In the genomic region with DNA sequence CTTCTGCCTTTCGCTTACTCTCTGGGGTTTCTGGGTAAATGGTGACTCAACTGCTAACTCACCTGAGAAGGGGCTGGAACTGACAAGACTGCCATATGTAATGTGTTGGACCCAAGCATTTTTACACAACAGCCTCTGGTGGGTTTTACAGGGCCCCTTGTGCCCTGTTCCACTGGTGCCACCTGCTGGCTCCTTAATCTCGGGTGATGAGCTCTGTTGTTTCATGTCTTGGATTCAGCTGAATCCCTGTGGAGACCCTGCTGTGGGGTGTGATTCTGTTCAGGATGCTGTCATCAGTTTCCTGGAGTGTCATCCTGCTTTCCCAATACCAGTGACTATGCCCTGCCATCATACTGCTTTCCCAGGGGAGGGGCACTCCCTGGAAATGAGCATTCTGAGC, we compare ENCODE assay signal across 10 mouse cellular contexts. TPM values are rescaled to one million over a fixed set of nuclear protein-coding genes. Genes with fewer than 3 reads are reported as not detected.
DNase-seq lines count a peak whose midpoint lies in the region; ATAC-seq and TF ChIP-seq lines count a peak whose summit lies in the region.
"Had no signal": no experiment of that assay in that cellular context is flagged by ENCODE, and none has a peak within 500 bp of the region (broad histone marks: within the 10 kb centered on the region; RNA-seq: fewer than 3 reads in every experiment).

No protein-coding gene starts in this region.

- H3K4me3 ChIP-seq in ES-Bruce4 (ENCODE audit: low read depth, low read length), result no peak overlapping the region
- H3K4me3 ChIP-seq: limb, embryonic 15.5 days had no signal

- H3K9me3 ChIP-seq in ES-Bruce4 (replicated peaks; ENCODE audit: control insufficient read depth, insufficient read depth, low read length, poor library complexity, severe bottlenecking), result no peaks in the 10 kb centered on the region
- H3K9me3 ChIP-seq: limb, embryonic 15.5 days had no signal

- H3K27me3 ChIP-seq in ES-Bruce4 (ENCODE audit: control insufficient read depth, insufficient read depth, low read length, poor library complexity, severe bottlenecking), result no peaks in the 10 kb centered on the region
- H3K27me3 ChIP-seq: limb, embryonic 15.5 days had no signal

- TF ChIP-seq EP300 in ES-Bruce4 (IDR thresholded peaks at IDR 0.05; ENCODE audit: insufficient read depth, low read depth, low read length), result no peak

- peak; percentile 33 for TF ChIP-seq CTCF in ES-Bruce4 (IDR thresholded peaks at IDR 0.05; ENCODE audit: low read depth, low read length)

- no peak for TF ChIP-seq POLR2A in ES-Bruce4 (IDR thresholded peaks at IDR 0.05; ENCODE audit: insufficient read depth, low read length)

- intact Hi-C loops in heart, postnatal 36 days (cut with DNase I), result loop anchor here (1.0 kb wide), 1 partner anchor 87 kb away; no protein-coding TSS in a partner anchor

- no peak for ATAC-seq in erythroblast, adult 5-6 weeks (replicated peaks; ENCODE audit: low FRiP score, poor library complexity, severe bottlenecking)

- H3K9ac ChIP-seq in ES-Bruce4 (ENCODE audit: low read depth, poor library complexity, severe bottlenecking), result no peak overlapping the region
- H3K9ac ChIP-seq: limb, embryonic 15.5 days had no signal

- no peak overlapping the region for H3K27ac ChIP-seq in ES-Bruce4 (ENCODE audit: insufficient read depth, low read length)
- H3K27ac ChIP-seq: limb, embryonic 15.5 days had no signal

- peak; percentile 37 to 71 for DNase-seq in adrenal gland, adult (ENCODE audit: inconsistent age in 2 of 2, low spot score in 1 of 2)
- no peak for DNase-seq in adrenal gland, adult 8-10 months
- DNase-seq in layer of hippocampus, adult 11-12 months (ENCODE audit: low spot score), result peak; percentile 29
- no peak for DNase-seq in layer of hippocampus, adult 8-10 months (ENCODE audit: low spot score in 2 of 2)
- DNase-seq in heart, postnatal 36 days, result peak; percentile 32 to 51
- peak; percentile 43 for DNase-seq in thymus, postnatal 0 days (ENCODE audit: low spot score)

- H3K4me1 ChIP-seq in ES-Bruce4 (ENCODE audit: control insufficient read depth, insufficient read depth, low read length), result no peaks in the 10 kb centered on the region
- H3K4me1 ChIP-seq: limb, embryonic 15.5 days had no signal

- H3K36me3 ChIP-seq in ES-Bruce4 (ENCODE audit: control insufficient read depth, insufficient read depth, low read length, poor library complexity, severe bottlenecking), result no peaks in the 10 kb centered on the region
- H3K36me3 ChIP-seq: limb, embryonic 15.5 days had no signal

RNA-seq across cellular contexts. Expression of a gene that starts 6.2 kb away (rescaled TPM):
- 1 to 10 TPM in 2 of 4 experiments, under 1 TPM in 1, not detected in 1; 0.93 to 3.2 (median 2.2) TPM for total RNA-seq in adrenal gland, adult 8-10 months (2022)
- under 1 TPM in 1 of 4 experiments, not detected in 3; 0.27 TPM for total RNA-seq in layer of hippocampus, adult 8-10 months (2022)
- not detected in 2 replicates for polyA plus RNA-seq in ES-Bruce4 (2011; ENCODE audit: insufficient read depth, insufficient read length, low read depth, missing spikeins)
- total RNA-seq in heart, postnatal 36 days (2021), result 1 to 10 TPM in 1 of 2 experiments, under 1 TPM in 1; 0.80 to 1.0 TPM
- 1.6 and 1.8 TPM in 2 replicates for polyA plus RNA-seq in thymus, postnatal 0 days (2015; fragmentation: Nextera tagmentation; extraction: Ambion mirVana)
- 45.1 and 49.0 TPM in 2 replicates for total RNA-seq in erythroblast, adult 5-6 weeks (2015; ENCODE audit: low replicate concordance)
- 12.4 and 30.1 TPM in 2 replicates for total RNA-seq in erythroblast, adult 5-6 weeks (2017; ENCODE audit: low replicate concordance)
- polyA plus RNA-seq: C2C12 had no signal

RNA-seq across cellular contexts. Expression of a gene that starts 20.0 kb away (rescaled TPM):
- total RNA-seq in adrenal gland, adult 8-10 months (2022), result 1 to 10 TPM; 1.2 to 3.7 (median 1.9) TPM
- total RNA-seq in layer of hippocampus, adult 8-10 months (2022), result under 1 TPM in 2 of 4 experiments, not detected in 2; 0.57 to 0.58 TPM
- not detected in 2 replicates for polyA plus RNA-seq in ES-Bruce4 (2011; ENCODE audit: insufficient read depth, insufficient read length, low read depth, missing spikeins)
- total RNA-seq in heart, postnatal 36 days (2021), result 1 to 10 TPM; 1.1 to 1.2 TPM
- 2.0 and 2.8 TPM in 2 replicates for polyA plus RNA-seq in thymus, postnatal 0 days (2015; fragmentation: Nextera tagmentation; extraction: Ambion mirVana)
- total RNA-seq in erythroblast, adult 5-6 weeks (2015; ENCODE audit: low replicate concordance), result 33.9 and 54.4 TPM in 2 replicates
- 17.3 and 18.4 TPM in 2 replicates for total RNA-seq in erythroblast, adult 5-6 weeks (2017; ENCODE audit: low replicate concordance)
- polyA plus RNA-seq: C2C12 had no signal

RNA-seq across cellular contexts. Expression of a gene that starts 41.8 kb away (rescaled TPM):
- total RNA-seq in adrenal gland, adult 8-10 months (2022), result 1 to 10 TPM; 1.8 to 5.8 (median 4.1) TPM
- total RNA-seq in layer of hippocampus, adult 8-10 months (2022), result 1 to 10 TPM in 3 of 4 experiments, under 1 TPM in 1; 0.23 to 4.3 (median 2.6) TPM
- polyA plus RNA-seq in ES-Bruce4 (2011; ENCODE audit: insufficient read depth, insufficient read length, low read depth, missing spikeins), result not detected in 2 replicates
- 1 to 10 TPM; 3.2 TPM for total RNA-seq in heart, postnatal 36 days (2021)
- polyA plus RNA-seq in thymus, postnatal 0 days (2015; fragmentation: Nextera tagmentation; extraction: Ambion mirVana), result 1.4 and 1.8 TPM in 2 replicates
- 18.0 and 45.2 TPM in 2 replicates for total RNA-seq in erythroblast, adult 5-6 weeks (2015; ENCODE audit: low replicate concordance)
- total RNA-seq in erythroblast, adult 5-6 weeks (2017; ENCODE audit: low replicate concordance), result 13.0 and 21.6 TPM in 2 replicates

RNA-seq across cellular contexts. Expression of a gene that starts 43.6 kb away (rescaled TPM):
- total RNA-seq in adrenal gland, adult 8-10 months (2022), result under 1 TPM in 3 of 4 experiments, not detected in 1; 0.17 to 0.26 (median 0.22) TPM
- under 1 TPM; 0.14 to 0.49 (median 0.31) TPM for total RNA-seq in layer of hippocampus, adult 8-10 months (2022)
- not detected in 2 replicates for polyA plus RNA-seq in ES-Bruce4 (2011; ENCODE audit: insufficient read depth, insufficient read length, low read depth, missing spikeins)
- under 1 TPM; 0.19 to 0.28 TPM for total RNA-seq in heart, postnatal 36 days (2021)
- 0.22 and 0.26 TPM in 2 replicates for polyA plus RNA-seq in thymus, postnatal 0 days (2015; fragmentation: Nextera tagmentation; extraction: Ambion mirVana)
- not detected in 2 replicates for total RNA-seq in erythroblast, adult 5-6 weeks (2015; ENCODE audit: low replicate concordance)
- total RNA-seq in erythroblast, adult 5-6 weeks (2017; ENCODE audit: low replicate concordance), result 0.09 TPM in 1 of 2 replicates, not detected in the other
- polyA plus RNA-seq: C2C12 had no signal

Comparison
In these comparisons a context has a peak if more than half of its experiments do, and no peak if none do; other contexts are left out.
1. DNase-seq: peak in adrenal gland, adult (2 of 2), layer of hippocampus, adult 11-12 months (single experiment), heart, postnatal 36 days (2 of 2) and thymus, postnatal 0 days (single experiment); none in adrenal gland, adult 8-10 months (single experiment) and layer of hippocampus, adult 8-10 months (0 of 2).